Mouse (Mus musculus) cerebellum, adult 2 months (tissue): ENCODE results near the gene Tbx19.

Source experiments
- CTCF ChIP-seq: fragments of 200-500 bp; IDR thresholded peaks from 2 replicates; pipeline ENCODE4 v1.5.1; 2011; ENCODE audit warnings: low read depth, mild to moderate bottlenecking, control low read depth, low read length, moderate library complexity, borderline replicate concordance; ENCODE audit not compliant: insufficient read depth
- POLR2A ChIP-seq: fragments of 200-500 bp; IDR thresholded peaks from 2 replicates; pipeline ENCODE4 v1.6.1; 2011; ENCODE audit warnings: low read length, control low read depth, borderline replicate concordance; ENCODE audit not compliant: insufficient read depth

- no peak for TF ChIP-seq POLR2A
- TF ChIP-seq CTCF, result no peak
These were observed 25.9 kb upstream of the Tbx19 start for GRCm38 (mm10) chr1:165186491-165186890.
